Mouse (Mus musculus): Measurements from ENCODE around the gene Gm6169. TPM values are rescaled to one million over a fixed set of nuclear protein-coding genes. Genes with fewer than 3 reads are reported as not detected.
"Not testable (repeated sequence)": the region's sequence is repeated elsewhere in the genome, so short reads cannot be mapped to it uniquely, and the experiment has no call there.

Gene Gm6169
- total RNA-seq, 2 experiments from 2014 or later: 2.9 to 4.6 TPM

- no peak for ATAC-seq (replicated peaks; ENCODE audit: low FRiP score, poor library complexity, severe bottlenecking)
Measured at GRCm38 (mm10) chr13:97071626-97072241, 27.3 kb downstream of the Gm6169 start.

- no peak for ATAC-seq (replicated peaks; ENCODE audit: low FRiP score, poor library complexity, severe bottlenecking)
Measured at GRCm38 (mm10) chr13:97070931-97071625, 28.0 kb downstream of the Gm6169 start.

- no peak for ATAC-seq (replicated peaks; ENCODE audit: low FRiP score, poor library complexity, severe bottlenecking)
Measured at GRCm38 (mm10) chr13:97068151-97068550, 30.9 kb downstream of the Gm6169 start.

GRCm38 (mm10) chr13:97067691-97068090, 31.3 kb downstream of the Gm6169 start:
- no peak for ATAC-seq (replicated peaks; ENCODE audit: low FRiP score, poor library complexity, severe bottlenecking)

GRCm38 (mm10) chr13:97066649-97067550, 32.1 kb downstream of the Gm6169 start, which contains the start of gene Fam169a:
Gene Fam169a, plus strand, starts transcription at chr13:97067286.
- ATAC-seq (replicated peaks; ENCODE audit: low FRiP score, poor library complexity, severe bottlenecking): peak; percentile 94

- ATAC-seq (replicated peaks; ENCODE audit: low FRiP score, poor library complexity, severe bottlenecking): not testable (repeated sequence)
Measured at GRCm38 (mm10) chr13:97064844-97065621, 34.0 kb downstream of the Gm6169 start.

GRCm38 (mm10) chr13:97064413-97064812, 34.6 kb downstream of the Gm6169 start:
- no peak for ATAC-seq (replicated peaks; ENCODE audit: low FRiP score, poor library complexity, severe bottlenecking)

GRCm38 (mm10) chr13:97063431-97063830, 35.6 kb downstream of the Gm6169 start:
- ATAC-seq (replicated peaks; ENCODE audit: low FRiP score, poor library complexity, severe bottlenecking): no peak

GRCm38 (mm10) chr13:97062151-97062550, 36.9 kb downstream of the Gm6169 start:
- ATAC-seq (replicated peaks; ENCODE audit: low FRiP score, poor library complexity, severe bottlenecking): no peak

- no peak for ATAC-seq (replicated peaks; ENCODE audit: low FRiP score, poor library complexity, severe bottlenecking)
Measured at GRCm38 (mm10) chr13:97060331-97060730, 38.7 kb downstream of the Gm6169 start.

- no peak for ATAC-seq (replicated peaks; ENCODE audit: low FRiP score, poor library complexity, severe bottlenecking)
Measured at GRCm38 (mm10) chr13:97059746-97060145, 39.3 kb downstream of the Gm6169 start.

GRCm38 (mm10) chr13:97057817-97058216, 41.2 kb downstream of the Gm6169 start:
- no peak for ATAC-seq (replicated peaks; ENCODE audit: low FRiP score, poor library complexity, severe bottlenecking)

GRCm38 (mm10) chr13:97053844-97054243, 45.2 kb downstream of the Gm6169 start:
- ATAC-seq (replicated peaks; ENCODE audit: low FRiP score, poor library complexity, severe bottlenecking): no peak

- no peak; the same call in 1 of the 2 replicates for ATAC-seq (replicated peaks; ENCODE audit: low FRiP score, poor library complexity, severe bottlenecking)
Measured at GRCm38 (mm10) chr13:97052667-97053066, 46.4 kb downstream of the Gm6169 start.

- ATAC-seq (replicated peaks; ENCODE audit: low FRiP score, poor library complexity, severe bottlenecking): no peak
Measured at GRCm38 (mm10) chr13:97051158-97051557, 47.9 kb downstream of the Gm6169 start.

Other genes with a start within 250 kb of the Gm6169 start
- not detected in 2 replicates for gene Gcnt4, start 174.5 kb downstream of the Gm6169 start, total RNA-seq (2015; ENCODE audit: low replicate concordance)
- gene Gcnt4, start 174.5 kb downstream of the Gm6169 start, total RNA-seq (2017; ENCODE audit: low replicate concordance): not detected in 2 replicates
- gene 1700029F12Rik, start 64.9 kb downstream of the Gm6169 start, total RNA-seq (2015; ENCODE audit: low replicate concordance): not detected in 2 replicates
- gene 1700029F12Rik, start 64.9 kb downstream of the Gm6169 start, total RNA-seq (2017; ENCODE audit: low replicate concordance): not detected in 2 replicates
- under 0.01 and 1.7 TPM in 2 replicates for gene Fam169a, start 32.0 kb downstream of the Gm6169 start, total RNA-seq (2015; ENCODE audit: low replicate concordance)
- 0.56 and 2.3 TPM in 2 replicates for gene Fam169a, start 32.0 kb downstream of the Gm6169 start, total RNA-seq (2017; ENCODE audit: low replicate concordance)
- 6.9 and 15.2 TPM in 2 replicates for gene Gfm2, start 38.7 kb upstream of the Gm6169 start, total RNA-seq (2015; ENCODE audit: low replicate concordance)
- gene Gfm2, start 38.7 kb upstream of the Gm6169 start, total RNA-seq (2017; ENCODE audit: low replicate concordance): 12.3 and 13.8 TPM in 2 replicates
- 29.2 and 61.9 TPM in 2 replicates for gene Nsa2, start 38.7 kb upstream of the Gm6169 start, total RNA-seq (2015; ENCODE audit: low replicate concordance)
- 36.5 and 63.8 TPM in 2 replicates for gene Nsa2, start 38.7 kb upstream of the Gm6169 start, total RNA-seq (2017; ENCODE audit: low replicate concordance)
- gene Hexb, start 99.1 kb upstream of the Gm6169 start, total RNA-seq (2015; ENCODE audit: low replicate concordance): 43.3 and 54.6 TPM in 2 replicates
- gene Hexb, start 99.1 kb upstream of the Gm6169 start, total RNA-seq (2017; ENCODE audit: low replicate concordance): 18.8 and 34.1 TPM in 2 replicates
- gene Enc1, start 141.9 kb upstream of the Gm6169 start, total RNA-seq (2015; ENCODE audit: low replicate concordance): 0.21 TPM in 1 of 2 replicates, not detected in the other
- 0.17 and 0.56 TPM in 2 replicates for gene Enc1, start 141.9 kb upstream of the Gm6169 start, total RNA-seq (2017; ENCODE audit: low replicate concordance)

Data from erythroblast, adult 5-6 weeks (primary cell).